10 mouse cellular contexts compared by ENCODE assay signal in the genomic region with DNA sequence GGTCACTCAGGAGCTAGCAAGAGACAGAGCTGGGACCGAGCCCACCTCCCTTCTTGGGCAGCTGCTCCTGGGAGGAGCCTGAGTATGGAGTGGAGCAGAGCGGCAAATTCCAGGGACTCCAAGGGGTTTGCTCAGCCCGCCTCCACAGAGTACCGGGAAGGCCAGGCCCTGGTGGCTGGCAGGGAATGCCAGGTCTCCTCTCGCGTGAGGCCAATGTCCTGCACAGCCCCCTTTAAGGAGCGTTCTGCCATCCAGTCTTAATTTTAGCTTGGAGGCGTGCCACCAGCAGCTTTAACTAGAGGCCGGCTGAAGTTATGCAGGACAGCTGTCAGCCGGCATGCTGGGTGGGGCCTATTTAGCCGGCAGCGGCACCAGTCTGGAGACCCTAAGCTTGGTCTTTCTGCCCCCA. TPM values are rescaled to one million over a fixed set of nuclear protein-coding genes. Genes with fewer than 3 reads are reported as not detected.
A peak's percentile ranks its signal among the peaks of the same experiment; 100 is the strongest.
DNase-seq lines count a peak whose midpoint lies in the region; ATAC-seq lines count a peak whose summit lies in the region.
"Had no signal": no experiment of that assay in that cellular context is flagged by ENCODE, and none has a peak within 500 bp of the region (broad histone marks: within the 10 kb centered on the region; RNA-seq: fewer than 3 reads in every experiment).

Gene Cav3, plus strand, starts transcription at position 165 of the 409 bp plus-strand sequence.

- no peaks in the 10 kb centered on the region for H3K27me3 ChIP-seq in hindbrain, embryonic 15.5 days
- no peaks in the 10 kb centered on the region for H3K27me3 ChIP-seq in hindbrain, embryonic 12.5 days
- H3K27me3 ChIP-seq in stomach, embryonic 16.5 days (ENCODE audit: control insufficient read depth, insufficient read depth, low read length): no peaks in the 10 kb centered on the region
- H3K27me3 ChIP-seq: forebrain, embryonic 13.5 days had no signal

- intact Hi-C loops in heart, postnatal 25 days (cut with DNase I): no loop called here

- H3K4me2 ChIP-seq in hindbrain, embryonic 15.5 days: no peak within 1 kb of the TSS
- H3K4me2 ChIP-seq in hindbrain, embryonic 12.5 days (replicated peaks): no peak within 1 kb of the TSS
- H3K4me2 ChIP-seq in stomach, embryonic 16.5 days (ENCODE audit: low read depth, low read length): no peak within 1 kb of the TSS
- H3K4me2 ChIP-seq: forebrain, embryonic 13.5 days had no signal

- H3K9me3 ChIP-seq in hindbrain, embryonic 15.5 days: no peaks in the 10 kb centered on the region
- no peaks in the 10 kb centered on the region for H3K9me3 ChIP-seq in hindbrain, embryonic 12.5 days (replicated peaks)
- H3K9me3 ChIP-seq in stomach, embryonic 16.5 days (replicated peaks; ENCODE audit: control insufficient read depth, low read length): no peaks in the 10 kb centered on the region
- H3K9me3 ChIP-seq: forebrain, embryonic 13.5 days; megakaryocyte, embryonic 14.5 days had no signal

- H3K4me3 ChIP-seq in hindbrain, embryonic 15.5 days: no peak within 1 kb of the TSS
- no peak within 1 kb of the TSS for H3K4me3 ChIP-seq in hindbrain, embryonic 12.5 days
- H3K4me3 ChIP-seq in stomach, embryonic 16.5 days (replicated peaks; ENCODE audit: low read length): no peak within 1 kb of the TSS
- H3K4me3 ChIP-seq: forebrain, embryonic 13.5 days; megakaryocyte, embryonic 14.5 days had no signal

- no peaks in the 10 kb centered on the region for H3K36me3 ChIP-seq in hindbrain, embryonic 15.5 days
- no peaks in the 10 kb centered on the region for H3K36me3 ChIP-seq in hindbrain, embryonic 12.5 days
- no peaks in the 10 kb centered on the region for H3K36me3 ChIP-seq in stomach, embryonic 16.5 days (ENCODE audit: control insufficient read depth, insufficient read depth, low read length)

- DNase-seq in testis, postnatal 10 days (ENCODE audit: low spot score): peak; percentile 46
- DNase-seq in testis, postnatal 14 days (ENCODE audit: low spot score): no peak
- DNase-seq in heart, postnatal 25 days (ENCODE audit: low spot score): peak; percentile 46
- no peak for DNase-seq in spleen, postnatal 14 days (ENCODE audit: low spot score in 2 of 2)
- DNase-seq in layer of hippocampus, postnatal 14 days (ENCODE audit: low spot score in 2 of 2): no peak

- no peak within 1 kb of the TSS for H3K9ac ChIP-seq in hindbrain, embryonic 15.5 days
- no peak within 1 kb of the TSS for H3K9ac ChIP-seq in hindbrain, embryonic 12.5 days
- H3K9ac ChIP-seq in stomach, embryonic 16.5 days (ENCODE audit: low read length): no peak within 1 kb of the TSS
- H3K9ac ChIP-seq: forebrain, embryonic 13.5 days had no signal

- no peaks in the 10 kb centered on the region for H3K4me1 ChIP-seq in hindbrain, embryonic 15.5 days (replicated peaks)
- no peaks in the 10 kb centered on the region for H3K4me1 ChIP-seq in hindbrain, embryonic 12.5 days
- no peaks in the 10 kb centered on the region for H3K4me1 ChIP-seq in stomach, embryonic 16.5 days (ENCODE audit: control insufficient read depth, insufficient read depth, low read length)
- H3K4me1 ChIP-seq: forebrain, embryonic 13.5 days had no signal

- ATAC-seq in hindbrain, embryonic 15.5 days (ENCODE audit: low FRiP score, low read depth): peak; percentile 27; the same call in 1 of the 2 replicates
- ATAC-seq in hindbrain, embryonic 12.5 days (ENCODE audit: low FRiP score): no peak
- peak; percentile 49 for ATAC-seq in stomach, embryonic 16.5 days (ENCODE audit: insufficient read depth, low FRiP score)
- ATAC-seq: forebrain, embryonic 13.5 days had no signal

- H3K27ac ChIP-seq in hindbrain, embryonic 15.5 days (replicated peaks): no peak within 1 kb of the TSS
- H3K27ac ChIP-seq in hindbrain, embryonic 12.5 days: no peak within 1 kb of the TSS
- no peak within 1 kb of the TSS for H3K27ac ChIP-seq in stomach, embryonic 16.5 days (ENCODE audit: low read length)
- H3K27ac ChIP-seq: forebrain, embryonic 13.5 days had no signal

- WGBS in hindbrain, embryonic 15.5 days: 71% methylated on average over 12 of the region's 12 CpGs
- 79% methylated on average over 12 of the region's 12 CpGs for WGBS in hindbrain, embryonic 12.5 days
- WGBS in stomach, embryonic 16.5 days: 43% methylated on average over 12 of the region's 12 CpGs

RNA-seq across cellular contexts. Expression of gene Cav3, which starts in this region (rescaled TPM):
- polyA plus RNA-seq in hindbrain, embryonic 15.5 days (2015; fragmentation: Nextera tagmentation; extraction: Ambion mirVana): 0.17 and 0.18 TPM in 2 replicates
- polyA plus RNA-seq in hindbrain, embryonic 12.5 days (2016; fragmentation: Nextera tagmentation; extraction: Ambion mirVana): 0.61 and 1.7 TPM in 2 replicates
- total RNA-seq in heart, postnatal 25 days (2021): 100 to 1,000 TPM; 115 to 120 TPM
- 2.0 and 14.6 TPM in 2 replicates for polyA plus RNA-seq in stomach, embryonic 16.5 days (2015; fragmentation: Nextera tagmentation; extraction: Ambion mirVana)
- total RNA-seq in layer of hippocampus, postnatal 14 days (2021): under 1 TPM; 0.55 to 0.94 TPM
- polyA plus RNA-seq: forebrain, embryonic 13.5 days had no signal

Comparison
In these comparisons a context has a peak if more than half of its experiments do, and no peak if none do; other contexts are left out.
1. RNA of gene Cav3 (total RNA-seq): 115 to 120 TPM in heart, postnatal 25 days; 0.55 to 0.94 TPM in layer of hippocampus, postnatal 14 days; every median in the first group is over 10 times any median in the second.
2. DNase-seq: peak in testis, postnatal 10 days (single experiment) and heart, postnatal 25 days (single experiment); none in testis, postnatal 14 days (single experiment), spleen, postnatal 14 days (0 of 2) and layer of hippocampus, postnatal 14 days (0 of 2).
3. Peak in ATAC-seq in hindbrain, embryonic 15.5 days; RNA of the gene not detected or under 1 TPM.